Mouse (Mus musculus): Measurements from ENCODE around the gene Pced1a.

The Pced1a gene

DNA sequence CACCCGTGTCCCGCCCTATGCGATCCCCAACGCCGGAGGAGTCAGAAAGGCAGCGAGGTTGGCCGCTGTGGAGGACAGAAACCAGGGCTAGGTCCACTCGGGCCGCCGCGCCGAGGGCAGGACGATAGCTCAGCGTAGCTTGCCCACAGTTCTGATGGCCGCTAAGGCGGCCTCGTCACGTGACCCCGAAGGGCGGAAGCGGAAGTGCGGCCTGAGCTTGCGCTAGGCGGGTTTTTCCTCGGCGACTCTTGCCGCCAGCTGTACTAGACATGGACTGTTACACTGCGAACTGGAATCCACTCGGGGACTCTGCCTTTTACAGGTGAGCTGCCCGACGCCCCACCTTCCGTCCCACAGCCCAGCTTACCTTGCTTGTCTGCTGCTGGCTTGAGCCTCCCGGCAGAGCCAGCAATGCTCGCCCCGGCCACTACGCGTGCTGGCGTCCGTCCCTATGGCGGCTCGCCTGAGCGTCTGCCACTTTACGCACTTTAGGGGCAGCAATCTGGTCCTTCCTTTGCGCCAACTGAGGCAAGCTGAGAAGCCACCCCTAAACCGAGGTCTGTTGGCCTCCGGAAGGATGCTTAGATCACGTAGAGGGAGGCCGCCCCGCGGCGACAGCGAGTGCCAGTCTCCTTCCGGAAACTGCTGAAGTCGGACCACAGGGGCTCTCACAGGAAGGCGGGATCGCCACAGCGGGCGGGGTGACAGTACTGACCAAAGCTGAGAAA is at the start of gene Pced1a, which contains the start of gene Vps16:
Gene Pced1a (minus strand): TSS at position 576 of the 728 bp plus-strand sequence.
Gene Vps16 (plus strand): TSS at position 214 of the 728 bp plus-strand sequence.
- DNase-seq (ENCODE audit: low spot score in 2 of 2) = peak; percentile 87 to 91

DNA sequence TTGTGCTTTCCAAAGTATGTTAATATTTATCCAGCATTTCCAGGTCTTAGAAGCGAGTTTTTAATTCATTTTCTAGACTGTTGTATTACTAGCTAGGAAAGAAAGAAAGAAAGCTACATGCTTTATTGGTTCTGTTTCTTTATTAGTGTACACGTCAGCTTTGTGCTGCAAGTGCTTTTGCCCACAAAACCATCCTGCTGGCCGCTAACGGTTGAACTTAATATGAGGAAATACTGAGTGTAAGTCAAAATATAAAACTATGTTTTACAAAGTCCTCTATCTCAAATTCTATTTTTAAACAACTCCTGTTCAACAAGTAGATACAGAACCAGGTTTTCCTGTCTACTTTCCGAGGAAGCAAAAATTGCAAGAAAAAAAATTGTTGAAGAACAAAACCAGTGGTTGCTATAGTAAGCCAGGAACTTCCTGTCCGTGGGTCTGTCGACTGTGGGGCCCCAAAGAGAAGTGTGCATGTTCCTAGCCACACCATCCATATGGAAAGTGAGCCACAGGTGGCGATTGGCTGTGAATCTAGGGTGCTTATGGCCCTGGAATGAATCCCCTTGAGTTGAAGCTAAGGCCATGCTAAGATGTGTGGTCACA is 48.5 kb upstream of the Pced1a start:
- no peak for DNase-seq (ENCODE audit: low spot score in 2 of 2)

GRCm38 (mm10) chr2:130469935-130470334 is 45.4 kb upstream of the Pced1a start:
- DNase-seq (ENCODE audit: low spot score in 2 of 2) = no peak

DNA sequence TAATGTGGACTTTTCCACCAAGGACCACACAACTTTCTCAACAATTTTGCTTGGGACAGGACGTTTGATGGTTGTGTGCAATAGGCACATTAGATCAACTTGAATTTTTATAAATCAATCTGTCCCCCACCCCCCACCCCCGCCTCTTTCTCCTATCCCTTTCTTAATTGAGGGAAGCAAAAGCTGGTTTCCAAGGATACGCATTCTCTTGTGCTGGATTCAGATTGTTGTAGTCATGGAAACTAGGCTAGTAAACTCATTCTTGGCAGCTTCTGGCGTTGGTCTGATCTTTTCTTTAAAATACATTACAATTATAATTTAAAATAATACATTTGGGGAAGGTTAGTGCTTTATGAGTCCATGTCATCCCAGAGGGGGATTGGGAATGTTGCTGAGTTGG is 44.9 kb upstream of the Pced1a start:
- DNase-seq (ENCODE audit: low spot score in 2 of 2) = no peak

GRCm38 (mm10) chr2:130466438-130466837 is 41.9 kb upstream of the Pced1a start:
- DNase-seq (ENCODE audit: low spot score in 2 of 2) = no peak

GRCm38 (mm10) chr2:130461287-130462071 is 37.0 kb upstream of the Pced1a start:
- DNase-seq (ENCODE audit: low spot score in 2 of 2) = no peak

GRCm38 (mm10) chr2:130459576-130459975 is 35.1 kb upstream of the Pced1a start:
- DNase-seq (ENCODE audit: low spot score in 2 of 2) = no peak

DNA sequence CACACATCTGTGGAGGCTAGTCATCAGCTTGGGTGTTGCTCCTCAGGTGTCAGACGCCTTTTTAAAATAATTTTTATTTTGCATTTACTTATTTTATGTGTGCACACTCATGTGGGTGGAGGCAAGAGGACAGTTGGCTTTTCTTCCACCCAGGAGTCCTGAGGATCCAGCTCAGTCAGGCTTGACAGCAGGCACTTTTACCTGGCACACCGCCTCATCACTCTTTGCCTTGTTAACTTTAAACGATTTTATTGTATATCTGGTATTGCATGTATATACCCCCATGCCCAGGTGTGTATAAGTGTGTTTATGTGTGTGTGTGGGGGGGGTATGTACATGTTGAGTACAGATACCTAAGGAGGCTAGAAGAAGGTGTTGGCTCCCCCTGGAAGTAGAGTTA is 33.4 kb upstream of the Pced1a start:
- DNase-seq (ENCODE audit: low spot score in 2 of 2) = no peak

DNA sequence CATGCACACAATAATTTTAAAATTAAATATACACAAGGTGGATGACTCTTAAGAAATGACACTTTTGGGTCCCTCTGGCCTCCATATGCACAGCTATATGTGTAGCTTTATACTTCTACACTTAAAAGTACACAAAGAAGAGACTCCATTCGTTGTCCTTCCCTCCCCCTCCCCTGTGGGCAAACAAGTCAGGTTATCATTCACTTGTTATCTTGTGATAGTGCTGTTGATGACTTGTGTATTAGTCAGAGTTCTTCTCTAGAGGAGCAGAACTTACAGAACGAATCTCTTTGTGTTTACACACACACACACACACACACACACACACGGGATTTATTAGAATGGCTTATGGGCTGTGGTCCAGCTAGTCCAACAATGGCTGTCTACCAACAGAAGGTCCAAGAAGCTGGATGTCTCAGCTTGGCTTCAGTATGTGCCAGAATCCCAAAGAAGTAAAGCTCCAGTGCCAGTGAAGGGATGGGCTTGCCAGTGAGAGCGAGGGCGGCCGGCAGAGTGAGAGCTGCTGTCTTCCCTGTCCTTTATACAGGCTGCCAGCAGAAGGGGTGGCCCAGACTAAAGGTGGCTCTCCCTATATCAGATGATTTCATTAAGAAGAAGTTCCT is 30.4 kb upstream of the Pced1a start:
- no peak for DNase-seq (ENCODE audit: low spot score in 2 of 2)

DNA sequence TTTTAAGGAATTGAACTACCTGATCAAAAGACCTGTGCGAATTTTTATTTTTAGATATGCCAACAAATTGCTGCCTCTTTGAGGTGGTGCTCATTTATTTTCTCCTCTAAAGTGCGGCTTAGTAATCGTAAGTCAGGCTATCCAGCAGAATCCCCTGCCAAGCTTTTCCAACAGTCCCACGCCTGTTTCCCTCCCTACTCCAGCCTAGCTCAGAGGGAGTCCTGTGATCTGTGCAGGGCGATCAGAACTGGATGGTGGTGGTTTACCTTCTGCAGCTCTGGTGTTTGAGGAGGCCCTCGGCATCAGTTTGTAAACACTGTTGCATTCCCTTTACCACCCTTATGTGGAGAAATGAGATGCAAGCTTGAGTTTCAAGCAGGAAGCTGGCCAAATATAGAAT is 28.9 kb upstream of the Pced1a start:
- no peak for DNase-seq (ENCODE audit: low spot score in 2 of 2)

DNA sequence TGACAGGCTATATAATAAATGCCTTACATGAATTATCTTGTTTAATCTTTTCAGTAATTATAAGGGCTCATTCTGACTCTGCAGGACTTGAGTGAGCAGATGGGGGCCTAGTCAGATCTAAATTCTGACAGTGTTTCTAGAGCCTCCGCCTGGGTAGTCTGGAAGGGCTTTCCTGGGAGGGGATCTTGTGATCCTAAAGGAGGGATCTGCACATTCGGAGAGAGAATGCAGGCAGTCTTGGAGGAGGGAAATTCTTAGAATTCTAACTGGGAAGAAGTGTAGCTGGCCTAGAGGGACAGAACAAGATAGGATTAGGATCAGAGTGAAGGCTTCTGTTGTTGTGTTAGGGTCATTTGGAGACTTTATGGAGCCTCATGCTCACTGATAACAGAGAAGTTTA is 27.8 kb upstream of the Pced1a start:
- no peak for DNase-seq (ENCODE audit: low spot score in 2 of 2)

- no peak for DNase-seq (ENCODE audit: low spot score in 2 of 2)
These were observed 27.2 kb upstream of the Pced1a start for GRCm38 (mm10) chr2:130451727-130452090.

DNA sequence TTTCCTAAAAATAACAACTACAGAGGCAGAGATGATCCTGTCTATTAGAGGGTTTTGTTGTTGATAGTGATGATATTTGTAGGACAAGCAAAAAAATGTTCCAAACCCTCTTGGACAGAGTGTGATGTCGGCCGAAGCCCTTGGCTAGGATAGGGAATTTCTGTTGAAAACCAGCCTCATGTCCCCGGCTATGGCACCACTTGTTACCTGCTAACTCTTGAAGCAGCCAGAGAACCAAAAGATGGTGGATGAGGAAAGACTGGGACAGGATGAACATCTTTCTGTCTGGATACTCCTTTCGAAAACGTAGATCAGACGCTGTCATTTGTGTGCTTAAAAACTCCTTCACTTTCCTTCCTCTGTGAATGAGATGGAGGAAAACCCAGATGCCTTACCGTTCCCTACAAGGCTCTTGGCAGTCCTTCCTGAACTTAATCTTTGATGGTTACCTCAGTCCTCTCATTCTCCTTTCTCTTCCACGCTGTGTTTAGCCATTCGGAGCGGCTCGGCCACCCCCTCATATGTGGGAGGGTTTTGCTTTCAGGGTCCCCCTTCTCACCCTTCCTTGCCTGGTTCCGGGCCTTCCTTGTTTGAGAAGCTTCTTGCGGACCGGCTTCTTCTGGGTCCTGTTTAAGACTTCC is 26.7 kb upstream of the Pced1a start:
- DNase-seq (ENCODE audit: low spot score in 2 of 2) = no peak

DNA sequence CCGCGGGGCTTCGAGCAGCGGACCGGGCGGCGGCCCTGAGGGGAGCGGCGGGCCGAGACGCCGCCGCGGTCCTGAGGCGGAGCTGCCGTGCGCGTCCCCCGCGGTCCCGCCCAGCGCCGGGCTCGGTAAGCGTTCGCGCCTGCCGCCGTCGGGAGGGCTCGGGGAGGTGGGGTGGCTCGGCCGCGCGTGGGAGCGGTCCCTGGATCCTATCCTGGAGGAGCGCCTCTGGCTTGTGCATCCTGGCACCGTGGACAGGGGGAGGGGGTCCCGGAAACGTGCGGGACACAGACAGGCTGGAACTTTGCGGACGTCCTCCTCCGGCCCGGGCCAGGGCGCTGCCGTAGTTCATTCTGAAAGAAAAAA is 25.9 kb upstream of the Pced1a start:
- peak; percentile 56 to 59 for DNase-seq (ENCODE audit: low spot score in 2 of 2)

DNA sequence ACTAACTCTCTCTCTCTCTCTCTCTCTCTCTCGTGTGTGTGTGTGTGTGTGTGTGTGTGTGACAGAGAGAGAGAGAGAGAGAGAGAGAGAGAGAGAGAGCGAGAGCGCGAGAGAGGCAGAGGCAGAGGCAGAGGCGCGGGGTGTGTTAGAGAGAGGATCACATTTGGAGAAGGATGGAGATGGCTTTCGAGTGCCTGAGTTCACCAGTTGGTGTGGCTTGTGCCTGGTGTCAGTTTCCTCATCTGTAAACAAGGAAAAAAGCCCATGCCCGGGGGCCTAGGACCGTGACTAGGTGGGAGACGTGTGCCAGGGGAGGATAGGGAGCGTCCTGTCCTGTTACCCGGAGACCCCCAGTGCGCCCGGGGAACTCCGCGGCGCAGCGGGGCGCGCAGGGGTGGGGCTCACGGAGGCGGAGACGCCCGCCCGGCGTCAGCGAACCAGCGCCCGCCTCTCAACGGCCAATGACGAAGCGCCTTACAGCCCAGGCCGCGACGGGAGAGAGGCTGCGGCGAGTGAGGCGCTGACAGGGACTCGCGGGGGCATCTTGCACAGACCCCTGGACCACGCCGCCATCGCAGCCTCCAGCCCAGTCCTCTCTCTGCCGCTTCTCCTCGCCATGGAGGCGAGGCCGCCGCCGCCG is 25.4 kb upstream of the Pced1a start, which contains the start of gene Ptpra:
Gene Ptpra (plus strand): TSS at position 485 of the 640 bp plus-strand sequence.
- DNase-seq (ENCODE audit: low spot score in 2 of 2) = peak; percentile 86 to 91

- no peak for DNase-seq (ENCODE audit: low spot score in 2 of 2)
These were observed 24.7 kb upstream of the Pced1a start for GRCm38 (mm10) chr2:130449021-130449793.

DNA sequence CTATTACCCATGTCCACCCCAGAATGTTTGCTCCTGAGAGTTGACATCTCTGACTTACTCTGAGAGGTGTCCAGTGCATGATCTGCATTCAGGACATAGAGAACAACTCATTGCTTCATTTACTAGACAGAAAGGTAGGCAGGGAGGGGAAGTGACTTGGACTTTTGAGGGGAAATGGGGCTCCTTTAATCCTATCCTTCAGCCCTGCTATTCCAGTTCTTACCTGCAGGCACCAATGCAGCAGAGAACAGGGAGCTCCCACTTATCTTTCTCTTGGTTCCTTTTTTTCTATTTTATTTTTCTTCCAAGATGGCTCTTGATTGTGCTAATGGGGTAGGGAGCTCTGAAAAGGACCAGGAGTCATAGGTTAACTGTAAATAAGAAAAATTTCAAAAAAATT is 23.9 kb upstream of the Pced1a start:
- DNase-seq (ENCODE audit: low spot score in 2 of 2) = no peak

DNA sequence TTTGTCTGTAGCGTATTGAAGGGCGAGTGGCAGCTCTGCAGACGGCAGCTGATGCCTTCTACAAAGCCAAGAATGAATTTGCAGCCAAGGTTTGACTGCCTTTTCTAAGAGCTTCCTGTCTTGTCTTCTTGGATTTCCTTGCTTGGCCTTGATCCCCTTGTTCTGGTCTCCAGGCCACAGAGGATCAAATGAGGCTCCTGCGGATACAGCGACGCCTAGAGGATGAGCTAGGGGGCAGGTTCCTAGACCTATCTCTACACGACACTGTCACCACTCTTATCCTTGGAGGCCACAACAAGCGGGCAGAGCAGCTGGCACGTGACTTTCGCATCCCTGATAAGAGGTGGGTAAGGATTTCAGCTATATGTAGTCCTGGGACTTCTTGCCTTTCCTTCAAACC is 17.7 kb upstream of the Pced1a start:
- no peak for DNase-seq (ENCODE audit: low spot score in 2 of 2)

DNA sequence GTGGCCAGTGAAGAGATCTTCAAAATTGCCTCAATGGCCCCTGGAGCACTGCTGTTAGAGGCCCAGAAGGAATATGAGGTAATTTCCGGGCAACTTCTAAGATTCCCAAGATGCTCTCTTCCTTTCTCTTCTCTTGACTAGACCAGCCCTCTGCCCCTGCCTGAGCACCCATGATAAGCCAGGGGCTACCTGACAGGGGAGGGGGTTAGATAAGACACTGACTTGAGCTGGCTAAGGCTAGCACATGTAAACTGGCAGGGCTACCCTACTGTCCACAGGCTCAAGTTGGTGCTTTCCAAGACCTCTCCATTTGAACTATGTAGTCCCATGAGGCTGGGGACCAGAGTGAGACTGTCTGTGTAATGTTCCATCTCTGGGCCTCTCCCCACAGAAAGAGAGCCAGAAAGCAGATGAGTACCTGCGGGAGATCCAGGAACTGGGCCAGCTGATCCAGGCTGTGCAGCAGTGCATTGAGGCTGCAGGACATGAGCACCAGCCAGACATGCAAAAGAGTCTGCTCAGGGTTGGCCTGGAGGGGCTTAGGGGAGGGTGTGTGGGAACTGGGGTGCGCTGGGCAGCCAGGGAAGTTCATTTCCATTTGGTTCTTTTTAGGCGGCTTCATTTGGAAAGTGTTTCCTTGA is 15.5 kb upstream of the Pced1a start:
- no peak for DNase-seq (ENCODE audit: low spot score in 2 of 2)

GRCm38 (mm10) chr2:130438861-130439260 is 14.4 kb upstream of the Pced1a start:
- no peak for DNase-seq (ENCODE audit: low spot score in 2 of 2)
